Mouse (Mus musculus): ENCODE data around the gene Itih1. TPM values are rescaled to one million over a fixed set of nuclear protein-coding genes. Genes with fewer than 3 reads are reported as not detected.

Gene Itih1
- total RNA-seq, 4 experiments from 2014 or later: not detected

- no peak for DNase-seq (ENCODE audit: low spot score)
Observed at GRCm38 (mm10) chr14:30904307-30904706, 38.8 kb downstream of the Itih1 start.

GRCm38 (mm10) chr14:30903036-30903435 is 40.1 kb downstream of the Itih1 start:
- no peak for DNase-seq (ENCODE audit: low spot score)

- DNase-seq (ENCODE audit: low spot score): no peak
Observed at GRCm38 (mm10) chr14:30902628-30903027, 40.5 kb downstream of the Itih1 start.

- DNase-seq (ENCODE audit: low spot score): no peak
Observed at GRCm38 (mm10) chr14:30899972-30900371, 43.1 kb downstream of the Itih1 start.

DNA sequence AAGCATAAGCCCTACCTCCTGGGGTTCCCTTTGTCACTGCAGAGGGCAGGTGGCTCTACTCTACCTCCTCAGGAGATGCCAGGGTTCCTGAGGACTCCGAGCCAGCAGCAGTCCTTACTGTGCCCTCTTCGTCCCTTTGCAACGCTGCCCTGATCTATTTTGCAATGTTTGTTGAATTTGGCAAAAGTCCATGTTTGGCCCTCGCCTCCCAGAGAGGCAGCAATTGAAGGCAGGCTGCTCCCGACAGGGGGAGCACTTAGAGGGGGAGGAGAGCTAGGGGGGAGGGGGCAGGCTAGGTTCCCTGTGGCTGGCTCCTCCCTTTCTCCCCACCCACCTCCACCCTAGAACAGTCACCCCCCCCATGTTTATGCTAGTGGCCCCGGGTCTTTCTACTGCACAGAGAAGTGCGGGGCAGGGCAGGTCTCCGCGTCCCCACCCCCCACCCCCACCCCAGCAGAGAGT is 54.8 kb downstream of the Itih1 start:
- peak; percentile 50 for DNase-seq (ENCODE audit: low spot score)

GRCm38 (mm10) chr14:30886204-30886603 is 56.9 kb downstream of the Itih1 start, which contains the start of gene Itih4:
Gene Itih4 (plus strand): TSS chr14:30886476.
- no peak for DNase-seq (ENCODE audit: low spot score)

- no peak for DNase-seq (ENCODE audit: low spot score)
Observed at GRCm38 (mm10) chr14:30885298-30885697, 57.8 kb downstream of the Itih1 start.

DNA sequence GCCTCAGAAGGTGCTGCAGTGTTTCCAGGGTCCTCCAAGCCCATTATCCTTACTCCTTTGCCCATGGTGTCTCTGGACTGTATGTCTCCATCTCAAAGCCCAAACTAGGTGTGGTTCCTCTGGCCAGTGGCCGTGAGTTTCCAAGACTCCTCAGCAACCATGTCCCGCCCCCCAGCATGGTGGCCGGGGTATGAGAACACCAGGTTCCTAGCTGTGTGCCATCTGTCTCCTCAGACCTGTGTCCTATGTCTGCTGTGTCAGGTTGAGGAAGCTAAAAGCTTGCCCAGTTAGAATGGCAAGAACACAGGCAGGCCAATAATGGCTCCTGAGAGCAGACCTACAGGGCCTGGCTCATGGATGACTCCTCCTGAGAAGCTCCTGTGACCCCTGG is 61.4 kb downstream of the Itih1 start:
- no peak for DNase-seq (ENCODE audit: low spot score)

- peak; percentile 78 for DNase-seq (ENCODE audit: low spot score)
Observed at GRCm38 (mm10) chr14:30880811-30881717, 62.0 kb downstream of the Itih1 start.

GRCm38 (mm10) chr14:30880251-30880650 is 62.8 kb downstream of the Itih1 start:
- no peak for DNase-seq (ENCODE audit: low spot score)

GRCm38 (mm10) chr14:30879794-30880193 is 63.3 kb downstream of the Itih1 start:
- DNase-seq (ENCODE audit: low spot score): no peak

Other genes with a start within 250 kb of the Itih1 start
- gene Sfmbt1, start 228.4 kb downstream of the Itih1 start, total RNA-seq (2022): 10 to 100 TPM; 13.1 to 14.1 (median 13.3) TPM
- gene Tmem110, start 117.7 kb downstream of the Itih1 start, total RNA-seq (2022): 10 to 100 TPM in 2 of 4 experiments, 1 to 10 TPM in 2; 6.6 to 11.0 (median 10.0) TPM
- gene Mustn1, start 64.1 kb downstream of the Itih1 start, total RNA-seq (2022): 10 to 100 TPM; 10.3 to 13.7 (median 12.1) TPM
- gene Itih4, start 56.8 kb downstream of the Itih1 start, total RNA-seq (2022): 1 to 10 TPM; 3.1 to 5.7 (median 4.7) TPM
- gene Itih3, start 19.5 kb downstream of the Itih1 start, total RNA-seq (2022): 1 to 10 TPM in 1 of 4 experiments, under 1 TPM in 3; 0.32 to 1.2 (median 0.73) TPM
- gene Nek4, start 8.1 kb upstream of the Itih1 start, total RNA-seq (2022): 1 to 10 TPM; 4.7 to 6.3 (median 5.3) TPM
- gene Glt8d1, start 58.1 kb upstream of the Itih1 start, total RNA-seq (2022): 10 to 100 TPM; 24.1 to 27.0 (median 25.3) TPM
- 100 to 1,000 TPM; 124 to 131 (median 126) TPM for gene Spcs1, start 58.4 kb upstream of the Itih1 start, total RNA-seq (2022)
- gene Pbrm1, start 75.8 kb upstream of the Itih1 start, total RNA-seq (2022): 10 to 100 TPM; 45.9 to 52.7 (median 50.3) TPM
- 10 to 100 TPM; 20.6 to 25.6 (median 25.0) TPM for gene Gnl3, start 75.9 kb upstream of the Itih1 start, total RNA-seq (2022)
- 10 to 100 TPM; 63.7 to 95.7 (median 81.8) TPM for gene Smim4, start 185.7 kb upstream of the Itih1 start, total RNA-seq (2022)
- 10 to 100 TPM; 20.2 to 21.7 (median 21.0) TPM for gene Nt5dc2, start 187.8 kb upstream of the Itih1 start, total RNA-seq (2022)
- 10 to 100 TPM; 50.1 to 64.3 (median 57.1) TPM for gene Stab1, start 225.4 kb upstream of the Itih1 start, total RNA-seq (2022)